Mouse (Mus musculus): ENCODE measurements around the gene Cxcl13.

DNA sequence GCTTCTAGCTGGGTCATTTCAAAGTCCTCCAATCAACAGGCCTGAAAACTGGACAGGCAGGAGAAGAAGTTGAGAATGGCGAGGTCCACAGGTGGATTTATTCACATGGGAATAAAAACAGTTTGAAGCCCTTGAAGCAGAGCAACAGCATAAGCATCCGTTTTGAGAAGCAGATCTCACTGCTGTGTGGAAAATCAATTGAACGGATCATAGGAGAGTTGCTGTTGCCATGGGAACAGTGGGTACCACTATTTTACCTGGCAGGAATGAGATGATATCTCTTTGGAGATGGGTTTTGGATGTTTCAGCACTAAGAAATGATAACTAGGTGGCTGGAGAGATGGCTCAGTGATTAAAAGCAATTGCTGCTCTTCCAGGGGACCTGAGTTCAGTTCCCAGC, 8.1 kb upstream of the Cxcl13 start:
- TF ChIP-seq CTCF (conservative IDR thresholded peaks at IDR 0.05; ENCODE audit: insufficient read depth, insufficient read length, low read depth, low read length) = no peak
- TF ChIP-seq POLR2A (IDR thresholded peaks at IDR 0.05; ENCODE audit: low read depth, low read length) = no peak

Data from kidney, adult 2 months (tissue).